Mouse (Mus musculus) thymus, postnatal 25 days (tissue): ENCODE data around the gene Mdga1.

Source experiments
- DNase-seq: peaks from one replicate; pipeline ENCODE4 v3.0.0; 2022

Gene Mdga1

GRCm38 (mm10) chr17:29970037-29970555 lies at the start of gene Mdga1:
TSS of gene Mdga1 (minus strand) at chr17:29970087.
- DNase-seq = no peak

- DNase-seq = no peak
These were observed 49.2 kb upstream of the Mdga1 start for GRCm38 (mm10) chr17:30018927-30019610.

GRCm38 (mm10) chr17:30014660-30015059 lies 44.8 kb upstream of the Mdga1 start:
- no peak for DNase-seq

GRCm38 (mm10) chr17:30008392-30008791 lies 38.5 kb upstream of the Mdga1 start:
- DNase-seq = no peak

- DNase-seq = no peak
These were observed 38.0 kb upstream of the Mdga1 start for GRCm38 (mm10) chr17:30007883-30008282.

GRCm38 (mm10) chr17:30006877-30007276 lies 37.0 kb upstream of the Mdga1 start:
- DNase-seq = no peak

- no peak for DNase-seq
These were observed 35.6 kb upstream of the Mdga1 start for GRCm38 (mm10) chr17:30005451-30005941.

- no peak for DNase-seq
These were observed 35.2 kb upstream of the Mdga1 start for GRCm38 (mm10) chr17:30005103-30005443.

- DNase-seq = peak; percentile 88
These were observed 34.6 kb upstream of the Mdga1 start, which contains the start of gene Zfand3 for GRCm38 (mm10) chr17:30004203-30005102. TSS of gene Zfand3 (plus strand) at chr17:30004733.

GRCm38 (mm10) chr17:29998566-29999295 lies 28.8 kb upstream of the Mdga1 start:
- no peak for DNase-seq

- DNase-seq = no peak
These were observed 27.8 kb upstream of the Mdga1 start for GRCm38 (mm10) chr17:29997726-29998125.

GRCm38 (mm10) chr17:29995986-29996385 lies 26.1 kb upstream of the Mdga1 start:
- DNase-seq = no peak

GRCm38 (mm10) chr17:29994459-29994858 lies 24.6 kb upstream of the Mdga1 start:
- DNase-seq = no peak

- no peak for DNase-seq
These were observed 24.1 kb upstream of the Mdga1 start for GRCm38 (mm10) chr17:29994011-29994410.

- no peak for DNase-seq
These were observed 23.6 kb upstream of the Mdga1 start for GRCm38 (mm10) chr17:29993488-29993887.

- DNase-seq = no peak
These were observed 21.0 kb upstream of the Mdga1 start for GRCm38 (mm10) chr17:29990845-29991244.

- no peak for DNase-seq
These were observed 20.2 kb upstream of the Mdga1 start for GRCm38 (mm10) chr17:29990136-29990535.

- DNase-seq = no peak
These were observed 19.8 kb upstream of the Mdga1 start for GRCm38 (mm10) chr17:29989653-29990052.

- no peak for DNase-seq
These were observed 18.3 kb upstream of the Mdga1 start for GRCm38 (mm10) chr17:29988141-29988540.

- no peak for DNase-seq
These were observed 15.6 kb upstream of the Mdga1 start for GRCm38 (mm10) chr17:29985534-29985933.

- DNase-seq = no peak
These were observed 15.0 kb upstream of the Mdga1 start for GRCm38 (mm10) chr17:29984931-29985330.

GRCm38 (mm10) chr17:29983190-29983589 lies 13.3 kb upstream of the Mdga1 start:
- no peak for DNase-seq

GRCm38 (mm10) chr17:29981568-29981967 lies 11.7 kb upstream of the Mdga1 start:
- DNase-seq = no peak
